Mouse (Mus musculus) stomach, postnatal 0 days (tissue): ENCODE results near the gene Mmp19. TPM values are rescaled to one million over a fixed set of nuclear protein-coding genes. Genes with fewer than 3 reads are reported as not detected.

Experiments
- ATAC-seq: fragments of 200-750 bp; cut with Nextera tagmentation; 2 replicates; pipeline ENCODE4 v1.8.0; 2017; ENCODE audit not compliant: low FRiP score, low TSS enrichment
- DNase-seq: peaks from one replicate; pipeline ENCODE4 v3.0.0-alpha.2; 2016; ENCODE audit warnings: low spot score
- H3K27ac ChIP-seq: fragments of 300-500 bp; sonication (generic); replicated peaks from 2 replicates; pipeline ENCODE4 v1.5.1; 2014; ENCODE audit warnings: mild to moderate bottlenecking, control low read depth
- H3K27me3 ChIP-seq: fragments of 300-500 bp; sonication (generic); 2 replicates; pipeline ENCODE4 v1.6.1; 2014; ENCODE audit warnings: low read length; ENCODE audit not compliant: control insufficient read depth, insufficient read depth
- H3K36me3 ChIP-seq: fragments of 300-500 bp; sonication (generic); 2 replicates; pipeline ENCODE4 v1.6.1; 2014; ENCODE audit warnings: low read length, mixed read lengths; ENCODE audit not compliant: control insufficient read depth, insufficient read depth
- H3K4me1 ChIP-seq: fragments of 300-500 bp; sonication (generic); replicated peaks from 2 replicates; pipeline ENCODE4 v1.6.1; 2014; ENCODE audit warnings: antibody characterized with exemption; ENCODE audit not compliant: control insufficient read depth, insufficient read depth
- H3K4me2 ChIP-seq: fragments of 300-500 bp; sonication (generic); replicated peaks from 2 replicates; pipeline ENCODE4 v1.6.1; 2014; ENCODE audit warnings: low read depth, mild to moderate bottlenecking, control low read depth, moderate library complexity
- H3K4me3 ChIP-seq: fragments of 300-500 bp; sonication (generic); 2 replicates; pipeline ENCODE4 v1.5.1; 2014; ENCODE audit warnings: low read depth, low read length, control low read depth
- H3K9ac ChIP-seq: fragments of 300-500 bp; sonication (generic); 2 replicates; pipeline ENCODE4 v1.6.1; 2014; ENCODE audit warnings: mild to moderate bottlenecking, low read length, control low read depth, mixed read lengths
- H3K9me3 ChIP-seq: fragments of 300-500 bp; sonication (generic); 2 replicates; pipeline ENCODE4 v1.6.1; 2016; ENCODE audit warnings: low read length; ENCODE audit not compliant: control insufficient read depth
- CTCF ChIP-seq: IDR thresholded peaks from 2 replicates; pipeline ENCODE4 v1.5.1; 2016; ENCODE audit warnings: antibody characterized with exemption, low read depth, mild to moderate bottlenecking, moderate library complexity
- EP300 ChIP-seq: optimal IDR thresholded peaks from 2 replicates; pipeline ENCODE3; 2016; ENCODE audit warnings: antibody characterized with exemption
- WGBS: fragments of 180-500 bp; shearing (Covaris S2); extraction: QIAGEN DNeasy Blood & Tissue Kit; methylation state at CpG from one replicate; pipeline ENCODE4 v1.1.7; 2014; 5-methylcytosine and 5-hydroxymethylcytosine counted together
- polyA plus RNA-seq: library from polyadenylated mRNA; unstranded; fragments of >200 nt; fragmentation: Nextera tagmentation; extraction: Ambion mirVana; gene quantifications from 2 replicates; pipeline ENCODE4 v1.2.1, GENCODE M21; 2015

Mmp19 gene
- polyA plus RNA-seq, 1 experiment from 2014 or later: 2.0 TPM

- Histone ChIP-seq H3K4me3 (no peak overlapping the region), H3K9ac (no peak overlapping the region), H3K4me2 (no peak overlapping the region), H3K36me3 (no peaks in the 10 kb centered on the region), H3K27ac (no peak overlapping the region), H3K27me3 (no peaks in the 10 kb centered on the region), H3K9me3 (no peaks in the 10 kb centered on the region), H3K4me1 (peaks cover 3% of the 10 kb centered on the region; the same call in 1 of the 2 replicates)
- 95% methylated on average over 9 of the region's 9 CpGs for WGBS
- ATAC-seq (no peak), DNase-seq (no peak)
- TF ChIP-seq EP300 (no peak), CTCF (no peak)
Observed at GRCm38 (mm10) chr10:128823821-128824220, 33.1 kb downstream of the Mmp19 start.

- H3K9me3 ChIP-seq: no peaks in the 10 kb centered on the region
- H3K9ac ChIP-seq: no peak overlapping the region
- ATAC-seq: no peak
- no peak for DNase-seq
- no peaks in the 10 kb centered on the region for H3K27me3 ChIP-seq
- no peak overlapping the region for H3K4me3 ChIP-seq
- no peak overlapping the region for H3K27ac ChIP-seq
- H3K36me3 ChIP-seq: peaks cover 8% of the 10 kb centered on the region
- TF ChIP-seq EP300: no peak
- peak; percentile 39 for TF ChIP-seq CTCF
- no peaks in the 10 kb centered on the region for H3K4me1 ChIP-seq
- no peak overlapping the region for H3K4me2 ChIP-seq
Observed at GRCm38 (mm10) chr10:128837400-128837799, 46.7 kb downstream of the Mmp19 start.

- H3K27me3 ChIP-seq: no peaks in the 10 kb centered on the region
- no peak for ATAC-seq
- H3K4me1 ChIP-seq: no peaks in the 10 kb centered on the region
- H3K4me2 ChIP-seq: no peak overlapping the region
- no peak overlapping the region for H3K9ac ChIP-seq
- no peak overlapping the region for H3K4me3 ChIP-seq
- H3K27ac ChIP-seq: no peak overlapping the region
- peaks cover 8% of the 10 kb centered on the region for H3K36me3 ChIP-seq
- DNase-seq: no peak
- no peak for TF ChIP-seq CTCF
- TF ChIP-seq EP300: no peak
- H3K9me3 ChIP-seq: no peaks in the 10 kb centered on the region
Observed at GRCm38 (mm10) chr10:128839434-128839833, 48.7 kb downstream of the Mmp19 start.

- no peaks in the 10 kb centered on the region for H3K4me1 ChIP-seq
- H3K9me3 ChIP-seq: no peaks in the 10 kb centered on the region
- peaks cover 8% of the 10 kb centered on the region for H3K36me3 ChIP-seq
- H3K27ac ChIP-seq: no peak overlapping the region
- no peak overlapping the region for H3K4me3 ChIP-seq
- H3K4me2 ChIP-seq: no peak overlapping the region
- H3K27me3 ChIP-seq: no peaks in the 10 kb centered on the region
- TF ChIP-seq EP300 (no peak), CTCF (no peak)
- ATAC-seq (no peak), DNase-seq (no peak)
- H3K9ac ChIP-seq: no peak overlapping the region
Observed at GRCm38 (mm10) chr10:128840612-128841011, 49.9 kb downstream of the Mmp19 start.

- Histone ChIP-seq H3K27me3 (no peaks in the 10 kb centered on the region), H3K9me3 (no peaks in the 10 kb centered on the region), H3K4me2 (no peak overlapping the region), H3K36me3 (peaks cover 11% of the 10 kb centered on the region), H3K9ac (no peak overlapping the region), H3K4me3 (no peak overlapping the region), H3K4me1 (no peaks in the 10 kb centered on the region), H3K27ac (no peak overlapping the region)
- no peak for DNase-seq
- TF ChIP-seq CTCF: no peak
- 73% methylated on average over 5 of the region's 5 CpGs for WGBS
- no peak for ATAC-seq
Observed at GRCm38 (mm10) chr10:128843260-128843659, 52.5 kb downstream of the Mmp19 start.

DNA sequence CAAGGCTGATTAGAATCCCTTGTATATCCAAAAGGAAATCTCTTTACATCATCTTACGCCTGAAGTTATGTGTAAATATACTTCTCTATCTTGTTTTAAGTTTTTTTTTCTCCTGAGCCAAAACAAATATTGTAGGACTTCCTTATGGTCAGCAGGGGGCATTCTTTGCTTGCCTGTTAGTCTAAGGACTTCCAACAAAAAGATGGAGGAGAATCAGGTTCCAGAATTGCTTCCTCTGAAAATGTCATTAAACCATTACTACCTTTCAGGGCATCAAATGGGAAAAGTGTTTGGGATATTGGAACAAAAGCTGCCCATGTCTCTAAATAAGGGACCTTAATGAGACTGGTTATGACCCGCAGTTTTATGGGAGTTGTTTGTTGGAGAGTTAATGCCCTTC is 54.8 kb downstream of the Mmp19 start:
- TF ChIP-seq EP300 (no peak), CTCF (peak; percentile 81)
- Histone ChIP-seq H3K9ac (no peak overlapping the region), H3K9me3 (no peaks in the 10 kb centered on the region), H3K4me2 (no peak overlapping the region), H3K36me3 (peaks cover 9% of the 10 kb centered on the region), H3K27me3 (no peaks in the 10 kb centered on the region), H3K4me1 (no peaks in the 10 kb centered on the region), H3K27ac (no peak overlapping the region), H3K4me3 (no peak overlapping the region)
- 63% methylated on average over 2 of the region's 2 CpGs for WGBS
- DNase-seq: no peak
- no peak for ATAC-seq
